Mouse (Mus musculus) lung, postnatal 14 days (tissue): Measurements from ENCODE around the gene Prm3.
"Not testable (repeated sequence)": the region's sequence is repeated elsewhere in the genome, so short reads cannot be mapped to it uniquely, and the experiment has no call there.

Source experiments
- DNase-seq: peaks from one replicate; pipeline ENCODE4 v3.0.0; 2021

Gene Prm3

DNA sequence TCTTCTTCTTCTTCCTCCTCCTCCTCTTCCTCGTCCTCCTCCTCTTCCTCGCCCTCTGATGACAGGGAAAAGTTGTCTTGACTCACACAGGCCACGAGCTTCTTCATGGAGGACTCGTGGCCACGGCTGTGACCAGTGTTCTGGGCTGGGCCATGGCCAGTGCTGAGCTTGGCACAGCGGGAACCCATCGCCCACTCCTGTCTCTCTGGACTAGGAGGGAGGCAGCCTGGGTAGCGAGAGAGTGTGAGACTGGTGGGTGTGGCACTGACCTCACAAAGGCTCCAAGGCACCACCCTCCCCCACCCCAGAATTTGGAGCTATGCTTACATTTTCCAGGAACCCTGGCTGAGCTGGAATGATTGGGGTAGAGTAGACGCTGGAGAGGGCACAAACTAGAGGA is at the start of gene Prm3:
Gene Prm3, minus strand, starts transcription at position 213 of the 400 bp plus-strand sequence.
- no peak for DNase-seq

DNA sequence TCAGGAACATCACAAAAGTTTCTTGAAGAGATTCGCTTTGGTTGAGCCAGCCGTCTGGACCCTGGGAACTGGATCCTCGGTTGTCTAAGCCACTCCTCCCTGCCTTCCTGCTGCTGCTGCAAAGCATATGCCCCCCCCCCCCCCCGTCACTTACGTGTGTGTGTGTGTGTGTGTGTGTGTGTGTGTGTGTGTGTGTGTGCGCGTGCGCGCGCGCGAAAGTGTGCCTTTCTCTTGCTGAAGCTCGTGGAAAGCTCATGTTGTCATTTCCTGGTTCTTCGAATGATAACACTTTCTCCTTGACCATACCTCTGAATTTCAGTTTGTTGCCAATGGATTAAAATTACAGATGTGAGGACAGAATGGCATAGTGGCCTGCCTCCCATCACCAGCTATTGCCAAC is 49.3 kb upstream of the Prm3 start:
- no peak for DNase-seq

GRCm38 (mm10) chr16:10838487-10839245 is 48.0 kb upstream of the Prm3 start:
- no peak for DNase-seq

DNA sequence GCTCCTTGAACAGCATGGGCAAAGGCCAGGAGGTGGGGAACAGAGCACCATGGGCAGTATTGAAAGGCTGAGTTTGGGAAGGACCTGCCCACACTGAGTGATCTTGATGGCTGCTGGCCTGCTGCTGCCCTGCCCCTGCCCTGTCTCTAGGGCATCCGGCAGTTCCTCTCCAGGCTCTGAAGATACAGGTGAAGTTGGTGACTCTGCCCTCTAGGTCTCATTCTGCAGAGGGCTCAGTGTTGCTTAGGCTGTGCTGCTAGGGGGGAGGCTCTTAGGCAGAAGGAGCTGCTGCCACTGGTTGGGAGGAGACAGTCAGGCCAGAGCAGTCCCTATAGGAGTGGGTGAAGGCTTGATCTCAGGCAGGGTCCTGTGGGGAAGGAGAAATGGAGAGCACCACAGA is 47.2 kb upstream of the Prm3 start:
- DNase-seq: no peak

- DNase-seq: no peak
Observed at GRCm38 (mm10) chr16:10837250-10837649, 46.5 kb upstream of the Prm3 start.

GRCm38 (mm10) chr16:10836388-10836787 is 45.7 kb upstream of the Prm3 start:
- no peak for DNase-seq

DNA sequence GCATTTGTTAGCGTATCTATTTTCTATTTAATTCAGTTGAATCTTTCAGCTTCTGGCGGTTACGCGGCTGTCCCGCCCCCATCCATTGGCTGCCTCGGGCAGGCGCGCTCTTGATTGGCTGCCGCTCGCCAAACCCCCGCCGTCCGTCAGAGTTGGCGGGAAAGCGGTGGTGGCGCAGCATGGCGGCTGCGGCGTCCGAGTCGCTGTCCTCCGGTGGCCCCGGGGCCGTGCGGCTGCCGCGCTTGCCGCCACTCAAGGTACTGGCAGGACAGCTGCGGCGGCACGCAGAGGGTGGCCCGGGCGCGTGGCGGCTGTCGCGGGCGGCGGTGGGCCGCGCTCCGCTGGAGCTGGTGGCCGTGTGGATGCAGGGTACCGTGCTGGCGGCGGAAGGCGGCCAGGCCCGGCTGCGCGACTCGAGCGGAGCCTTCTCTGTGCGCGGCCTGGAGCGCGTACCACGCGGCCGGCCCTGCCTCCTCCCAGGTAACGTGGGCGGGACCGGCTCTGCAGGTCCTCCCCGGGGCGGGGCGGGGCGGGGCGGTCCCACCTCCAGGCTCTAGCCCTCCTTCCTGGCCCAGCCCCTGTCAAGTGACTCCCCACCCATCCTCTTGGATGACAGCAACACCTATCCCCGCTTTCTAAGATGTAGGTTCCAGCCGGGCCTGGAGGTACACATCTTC is 44.3 kb upstream of the Prm3 start, which contains the start of gene Rmi2:
Gene Rmi2, plus strand, starts transcription at position 149 of the 677 bp plus-strand sequence.
- DNase-seq: peak; percentile 86

DNA sequence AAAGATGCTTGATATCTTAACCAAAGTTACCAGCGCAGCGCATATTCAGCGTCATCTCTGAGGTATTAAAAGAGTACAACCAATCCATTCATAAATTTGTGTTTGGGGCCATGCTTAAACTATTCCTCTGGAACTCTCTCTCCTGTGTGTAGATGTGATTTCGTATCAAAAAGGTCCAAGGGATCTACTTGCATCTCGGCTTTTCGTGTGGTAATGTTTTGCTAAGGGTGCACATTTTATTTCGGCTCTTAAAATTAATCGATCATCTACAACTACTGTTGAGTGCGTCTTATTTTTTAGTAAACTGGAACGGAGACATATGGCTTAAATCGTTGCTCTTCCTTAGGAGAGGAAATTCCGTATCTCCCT is 43.8 kb upstream of the Prm3 start:
- DNase-seq: no peak

GRCm38 (mm10) chr16:10828461-10828805 is 37.7 kb upstream of the Prm3 start:
- no peak for DNase-seq

- DNase-seq: no peak
Observed at GRCm38 (mm10) chr16:10827766-10828460, 37.2 kb upstream of the Prm3 start.

GRCm38 (mm10) chr16:10827269-10827668 is 36.6 kb upstream of the Prm3 start:
- DNase-seq: no peak

DNA sequence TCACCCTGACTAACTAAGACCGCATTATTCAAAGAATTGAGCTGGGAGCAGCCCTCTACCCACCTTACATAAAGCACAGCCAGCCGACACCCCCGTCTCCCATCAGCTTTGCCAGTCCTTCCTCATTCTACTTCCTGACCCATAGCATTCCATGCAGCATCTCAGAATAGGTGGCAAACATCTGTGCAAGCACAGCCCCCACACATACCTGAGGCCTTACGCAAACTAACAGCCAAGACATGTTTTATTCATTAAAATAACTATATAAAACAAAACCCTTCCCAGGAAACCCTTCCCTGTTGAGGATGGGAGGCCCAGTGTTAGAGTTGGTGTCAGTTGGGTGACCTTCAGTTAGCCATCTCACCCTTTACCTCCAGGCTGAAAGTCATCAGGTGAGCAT is 35.1 kb upstream of the Prm3 start:
- DNase-seq: no peak

GRCm38 (mm10) chr16:10824536-10824935 is 33.8 kb upstream of the Prm3 start:
- DNase-seq: no peak

DNA sequence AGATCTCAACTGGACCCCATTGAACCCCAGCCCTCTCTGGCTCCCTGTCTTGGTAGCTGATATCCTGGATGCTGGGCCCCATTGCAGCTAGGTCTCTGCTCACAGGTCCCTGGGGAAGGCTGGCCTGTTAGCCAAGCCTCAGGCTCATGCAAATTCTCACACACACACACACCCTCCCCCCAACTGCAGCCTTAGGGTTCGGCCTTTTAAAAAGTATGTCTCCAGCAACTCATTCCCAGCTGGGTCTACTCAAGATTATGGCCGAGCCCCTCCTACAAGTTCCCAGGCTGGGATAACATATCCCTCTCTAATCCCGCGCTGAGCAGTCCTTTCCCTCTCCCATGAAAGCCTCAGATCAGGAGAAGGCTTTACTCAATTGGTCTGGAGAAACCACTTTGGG is 30.7 kb upstream of the Prm3 start:
- no peak for DNase-seq

GRCm38 (mm10) chr16:10819966-10820365 is 29.3 kb upstream of the Prm3 start:
- no peak for DNase-seq

- DNase-seq: no peak
Observed at GRCm38 (mm10) chr16:10818579-10819135, 27.9 kb upstream of the Prm3 start.

- DNase-seq: peak; percentile 23
Observed at GRCm38 (mm10) chr16:10814864-10815263, 24.1 kb upstream of the Prm3 start.

DNA sequence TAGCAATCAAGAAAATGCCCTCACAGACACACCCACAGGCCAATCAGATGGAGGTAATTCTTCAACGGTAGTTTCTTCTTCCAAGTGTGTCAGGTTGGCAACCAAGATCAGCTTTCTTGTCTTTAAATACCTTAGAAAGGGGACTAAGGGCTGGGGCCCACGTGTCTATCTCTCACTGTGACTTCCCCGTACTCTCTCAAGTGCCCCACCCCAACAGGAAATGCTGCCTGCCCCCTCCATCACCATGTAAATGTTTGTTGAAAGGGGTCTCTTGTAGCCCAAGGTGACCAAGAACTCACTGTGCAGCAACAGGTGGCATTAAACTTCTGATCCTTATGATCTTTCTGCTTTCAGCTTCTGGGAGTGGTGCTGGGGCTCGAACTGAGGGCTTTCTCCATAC is 23.0 kb upstream of the Prm3 start:
- DNase-seq: no peak

- DNase-seq: no peak
Observed at GRCm38 (mm10) chr16:10812865-10813371, 22.2 kb upstream of the Prm3 start, which contains the start of gene Gm11172. Gm11172 (plus strand) TSS chr16:10812915.

DNA sequence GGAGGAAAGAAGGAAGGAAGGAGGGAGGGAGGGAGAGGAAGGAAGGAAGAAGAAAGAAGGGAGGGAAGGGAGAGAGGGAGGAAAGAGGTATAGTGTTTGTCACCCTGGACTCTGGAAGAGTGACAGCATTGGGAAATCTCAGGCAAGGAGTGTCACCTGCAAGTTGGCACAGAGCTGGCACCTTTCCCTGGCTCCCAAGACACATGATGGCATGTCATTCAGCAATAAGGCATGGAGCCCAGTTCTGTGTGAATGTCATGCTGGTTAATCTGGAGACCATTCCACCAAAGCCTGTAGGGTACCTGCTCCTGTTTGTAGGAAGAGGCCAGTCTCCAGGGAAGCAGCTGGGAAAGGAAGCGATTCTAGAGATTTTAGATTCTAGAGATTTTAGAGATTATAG is 19.7 kb upstream of the Prm3 start:
- DNase-seq: no peak

DNA sequence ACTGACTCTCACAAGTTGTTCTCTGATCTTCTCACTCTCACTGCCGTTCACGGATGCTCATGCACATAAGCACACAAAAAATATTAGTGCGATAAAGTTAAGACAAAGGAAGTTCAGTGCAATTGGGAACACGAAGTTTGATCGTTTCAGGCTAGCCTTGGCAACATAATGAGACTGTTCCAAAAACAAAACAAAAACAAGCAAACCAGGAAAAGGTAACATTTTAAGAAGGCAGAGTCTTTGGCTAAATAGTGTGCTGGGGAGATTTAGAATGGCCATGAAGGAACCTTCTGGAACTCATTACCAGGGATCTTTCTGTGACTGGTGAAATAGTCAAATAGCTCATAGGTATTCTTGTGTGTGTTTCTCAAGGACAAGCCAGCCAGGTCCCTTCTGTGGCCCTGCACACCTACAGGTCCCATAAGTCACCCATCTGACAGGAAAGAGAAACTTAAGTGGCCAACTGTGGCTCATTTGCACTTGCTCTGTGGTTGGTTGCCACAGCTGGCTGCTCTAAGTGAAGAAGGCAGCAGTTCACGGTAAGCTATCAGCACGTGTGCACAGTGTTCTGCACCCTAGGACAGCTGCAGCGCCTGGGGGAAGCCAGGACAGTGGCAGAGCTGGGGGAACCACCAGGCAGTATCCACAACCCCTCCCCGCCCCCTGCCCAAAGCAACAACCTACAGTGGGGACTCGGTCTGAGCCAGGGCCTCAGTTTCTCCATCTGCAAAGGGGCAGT is 15.2 kb upstream of the Prm3 start, which contains the start of gene Prm1:
Gene Prm1, minus strand, starts transcription at position 51 of the 739 bp plus-strand sequence.
- DNase-seq: no peak

DNA sequence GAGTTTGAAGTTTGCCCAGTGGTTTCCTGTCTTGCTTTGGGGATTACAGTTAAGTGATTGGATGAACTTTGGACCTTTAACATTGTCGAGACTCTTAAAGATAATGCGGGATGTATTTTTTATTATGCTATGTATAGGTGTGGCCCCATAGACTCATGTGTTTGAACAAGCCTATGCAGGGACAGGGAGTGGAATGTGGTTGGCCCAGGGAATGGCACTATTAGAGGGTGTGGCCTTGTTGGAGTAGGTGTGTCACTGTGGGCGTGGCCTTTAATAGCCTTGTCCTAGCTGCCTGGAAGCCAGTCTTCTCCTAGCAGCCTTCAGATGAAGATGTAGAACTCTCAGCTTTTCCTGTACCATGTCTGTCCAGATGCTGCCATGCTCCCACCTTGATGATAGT is 11.7 kb upstream of the Prm3 start:
- not testable (repeated sequence) for DNase-seq

DNA sequence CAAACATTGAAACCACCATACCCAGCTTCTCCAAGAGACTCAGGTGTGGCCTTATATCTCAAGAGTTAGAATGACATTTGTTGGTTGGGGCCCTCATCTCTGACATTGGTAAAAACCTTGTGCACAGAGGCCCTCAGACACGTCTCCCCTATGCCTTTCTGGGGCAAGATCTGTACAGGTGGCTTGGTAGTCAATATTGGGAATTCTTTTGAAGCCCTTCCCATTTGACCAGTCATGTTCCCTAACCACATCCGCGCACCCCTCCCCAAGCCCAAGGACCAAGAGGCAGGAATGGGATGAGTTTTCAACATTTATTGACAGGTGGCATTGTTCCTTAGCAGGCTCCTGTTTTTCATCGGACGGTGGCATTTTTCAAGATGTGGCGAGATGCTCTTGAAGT is 5.3 kb upstream of the Prm3 start, which contains the start of gene Prm2:
Gene Prm2, minus strand, starts transcription at position 101 of the 400 bp plus-strand sequence.
- DNase-seq: no peak
